ENCODE assay signal across 8 mouse cellular contexts in the genomic region with DNA sequence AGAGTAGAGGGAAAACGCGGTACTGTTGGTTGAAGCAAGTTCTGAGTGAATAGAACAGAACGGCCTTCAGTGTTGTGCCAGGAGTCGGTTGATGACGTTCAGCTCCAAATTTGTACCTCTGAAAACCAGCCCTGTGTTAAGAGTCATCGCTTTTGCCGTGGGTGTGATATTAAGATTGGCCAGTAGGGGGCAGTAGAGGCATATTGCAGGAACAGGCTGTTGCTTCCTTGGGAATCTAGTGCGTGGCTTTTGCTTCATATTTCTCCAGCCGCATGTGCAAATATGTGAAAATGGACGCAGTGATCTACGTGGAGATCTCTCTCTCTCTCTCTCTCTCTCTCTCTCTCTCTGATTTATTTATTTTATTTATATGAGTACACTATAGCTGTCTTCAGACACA. TPM values are rescaled to one million over a fixed set of nuclear protein-coding genes. Genes with fewer than 3 reads are reported as not detected.
DNase-seq lines count a peak whose midpoint lies in the region; ATAC-seq and TF ChIP-seq lines count a peak whose summit lies in the region.

No protein-coding gene starts in this region.

- H3K27ac ChIP-seq in bone marrow, adult 2 months (ENCODE audit: control insufficient read depth, insufficient read depth, low read depth, low read length, poor library complexity), result no peak overlapping the region
- H3K27ac ChIP-seq in embryonic facial prominence, embryonic 14.5 days (replicated peaks; ENCODE audit: low read depth, low read length), result no peak overlapping the region
- H3K27ac ChIP-seq in heart, embryonic 12.5 days (ENCODE audit: poor library complexity, severe bottlenecking), result no peak overlapping the region

- H3K4me3 ChIP-seq in G1E (ENCODE audit: low read depth, low read length), result no peak overlapping the region
- no peak overlapping the region for H3K4me3 ChIP-seq in bone marrow, adult 2 months (replicated peaks; ENCODE audit: control insufficient read depth, low read depth, low read length)
- no peak overlapping the region for H3K4me3 ChIP-seq in embryonic facial prominence, embryonic 14.5 days (ENCODE audit: low read depth, low read length)
- no peak overlapping the region for H3K4me3 ChIP-seq in heart, embryonic 12.5 days
- peak overlapping the region; percentile 59 for H3K4me3 ChIP-seq in megakaryocyte, embryonic 14.5 days (replicated peaks)

- ATAC-seq in G1E (ENCODE audit: extremely low read depth, insufficient number of reproducible peaks, low FRiP score, poor library complexity, severe bottlenecking), result no peak
- no peak; the same call in 1 of the 2 replicates for ATAC-seq in embryonic facial prominence, embryonic 14.5 days (ENCODE audit: low read depth)
- ATAC-seq in heart, embryonic 12.5 days (ENCODE audit: insufficient number of reproducible peaks, low FRiP score), result no peak
- ATAC-seq in erythroid progenitor cell, adult 5-6 weeks (replicated peaks; ENCODE audit: low FRiP score, poor library complexity, severe bottlenecking), result no peak

- peak; percentile 90 for TF ChIP-seq CTCF in G1E (IDR thresholded peaks at IDR 0.05; ENCODE audit: low read depth, low read length)
- peak; percentile 76 for TF ChIP-seq CTCF in bone marrow, adult 2 months (IDR thresholded peaks at IDR 0.05; ENCODE audit: control insufficient read depth, insufficient read depth, low read length)

- peaks cover 37% of the 10 kb centered on the region for H3K4me1 ChIP-seq in G1E (ENCODE audit: insufficient read depth, low read depth, low read length)
- H3K4me1 ChIP-seq in bone marrow, adult 2 months (ENCODE audit: control insufficient read depth, insufficient read depth, low read length), result peaks cover 2% of the 10 kb centered on the region; the same call in 1 of the 2 replicates
- peaks cover 7% of the 10 kb centered on the region for H3K4me1 ChIP-seq in embryonic facial prominence, embryonic 14.5 days (ENCODE audit: control insufficient read depth, insufficient read depth, low read length)
- peaks cover 18% of the 10 kb centered on the region for H3K4me1 ChIP-seq in heart, embryonic 12.5 days (replicated peaks)
- H3K4me1 ChIP-seq in megakaryocyte, embryonic 14.5 days, result peaks cover 40% of the 10 kb centered on the region

- WGBS in bone marrow, adult 2 months, result 1% methylated on average over 11 of the region's 11 CpGs
- 12% methylated on average over 11 of the region's 11 CpGs for WGBS in embryonic facial prominence, embryonic 14.5 days
- WGBS in heart, embryonic 12.5 days, result 7% methylated on average over 11 of the region's 11 CpGs

- peak; percentile 36 for DNase-seq in G1E (ENCODE audit: low spot score)
- DNase-seq in embryonic facial prominence, embryonic 14.5 days (ENCODE audit: low spot score), result peak; percentile 84
- DNase-seq in layer of hippocampus, adult 9-11 months, result peak; percentile 92
- peak; percentile 93 for DNase-seq in right cerebral cortex, postnatal 4 days

- peaks cover 7% of the 10 kb centered on the region; the same call in 1 of the 2 replicates for H3K27me3 ChIP-seq in G1E (ENCODE audit: insufficient read depth, low read length)
- H3K27me3 ChIP-seq in embryonic facial prominence, embryonic 14.5 days (replicated peaks; ENCODE audit: control insufficient read depth, insufficient read depth, low read length), result no peaks in the 10 kb centered on the region
- H3K27me3 ChIP-seq in heart, embryonic 12.5 days (replicated peaks), result no peaks in the 10 kb centered on the region
- no peaks in the 10 kb centered on the region for H3K27me3 ChIP-seq in megakaryocyte, embryonic 14.5 days (replicated peaks)

- no peaks in the 10 kb centered on the region for H3K36me3 ChIP-seq in G1E (replicated peaks)
- no peaks in the 10 kb centered on the region for H3K36me3 ChIP-seq in embryonic facial prominence, embryonic 14.5 days (ENCODE audit: control insufficient read depth, insufficient read depth, low read length)
- H3K36me3 ChIP-seq in heart, embryonic 12.5 days, result no peaks in the 10 kb centered on the region
- H3K36me3 ChIP-seq in megakaryocyte, embryonic 14.5 days (replicated peaks; ENCODE audit: low read length), result no peaks in the 10 kb centered on the region

- H3K9ac ChIP-seq in embryonic facial prominence, embryonic 14.5 days (ENCODE audit: low read depth, low read length), result no peak overlapping the region
- no peak overlapping the region for H3K9ac ChIP-seq in heart, embryonic 12.5 days

- H3K4me2 ChIP-seq in embryonic facial prominence, embryonic 14.5 days (ENCODE audit: low read depth, low read length), result peak overlapping the region; percentile 28
- H3K4me2 ChIP-seq in heart, embryonic 12.5 days, result peak overlapping the region; percentile 32; the same call in 1 of the 2 replicates

- H3K9me3 ChIP-seq in G1E (replicated peaks), result no peaks in the 10 kb centered on the region
- H3K9me3 ChIP-seq in embryonic facial prominence, embryonic 14.5 days (ENCODE audit: control insufficient read depth, low read length), result no peaks in the 10 kb centered on the region
- no peaks in the 10 kb centered on the region for H3K9me3 ChIP-seq in heart, embryonic 12.5 days (replicated peaks)
- H3K9me3 ChIP-seq in megakaryocyte, embryonic 14.5 days, result no peaks in the 10 kb centered on the region

- TF ChIP-seq POLR2A in bone marrow, adult 2 months (IDR thresholded peaks at IDR 0.05; ENCODE audit: borderline replicate concordance, control insufficient read depth, low read depth, low read length), result no peak

RNA-seq across cellular contexts. Expression of a gene that starts 2.1 kb away (rescaled TPM):
- total RNA-seq in G1E (2014; fragmentation: Nextera tagmentation) (not detected in 2 replicates), G1E (2017) (0.11 TPM in 1 of 2 replicates, not detected in the other)
- not detected in 2 replicates for polyA plus RNA-seq in G1E (2012)
- 4.0 and 8.4 TPM in 2 replicates for polyA plus RNA-seq in bone marrow, adult 2 months (2011; ENCODE audit: insufficient read depth, insufficient read length, low replicate concordance, missing spikeins)
- 4.9 and 5.7 TPM in 2 replicates for polyA plus RNA-seq in embryonic facial prominence, embryonic 14.5 days (2014; fragmentation: Nextera tagmentation; extraction: Ambion mirVana)
- 0.91 and 1.2 TPM in 2 replicates for polyA plus RNA-seq in heart, embryonic 12.5 days (2016; fragmentation: Nextera tagmentation; extraction: Ambion mirVana)
- polyA plus RNA-seq in megakaryocyte, embryonic 14.5 days (2012; ENCODE audit: insufficient read depth, low replicate concordance), result 0.72 TPM in 1 of 2 replicates, not detected in the other
- total RNA-seq in erythroid progenitor cell, adult 5-6 weeks (2015; ENCODE audit: low replicate concordance), result 8.3 and 10.9 TPM in 2 replicates
- 4.1 and 5.9 TPM in 2 replicates for total RNA-seq in erythroid progenitor cell, adult 5-6 weeks (2017; ENCODE audit: low replicate concordance)

RNA-seq across cellular contexts. Expression of a gene that starts 2.2 kb away (rescaled TPM):
- total RNA-seq in G1E (2014; fragmentation: Nextera tagmentation) (50.8 and 63.6 TPM in 2 replicates), G1E (2017) (34.3 and 41.0 TPM in 2 replicates)
- polyA plus RNA-seq in G1E (2012), result 2.4 and 2.7 TPM in 2 replicates
- 6.1 and 12.9 TPM in 2 replicates for polyA plus RNA-seq in bone marrow, adult 2 months (2011; ENCODE audit: insufficient read depth, insufficient read length, low replicate concordance, missing spikeins)
- 9.2 and 9.4 TPM in 2 replicates for polyA plus RNA-seq in embryonic facial prominence, embryonic 14.5 days (2014; fragmentation: Nextera tagmentation; extraction: Ambion mirVana)
- polyA plus RNA-seq in heart, embryonic 12.5 days (2016; fragmentation: Nextera tagmentation; extraction: Ambion mirVana), result 11.2 and 12.8 TPM in 2 replicates
- polyA plus RNA-seq in megakaryocyte, embryonic 14.5 days (2012; ENCODE audit: insufficient read depth, low replicate concordance), result 0.57 TPM in 1 of 2 replicates, not detected in the other
- 10.1 TPM in 2 replicates for total RNA-seq in erythroid progenitor cell, adult 5-6 weeks (2015; ENCODE audit: low replicate concordance)
- 5.9 and 11.0 TPM in 2 replicates for total RNA-seq in erythroid progenitor cell, adult 5-6 weeks (2017; ENCODE audit: low replicate concordance)

Comparison
In these comparisons a context has a peak if more than half of its experiments do, and no peak if none do; other contexts are left out.
1. DNase-seq: peak in every context shown above with its lines; median percentile 93 in right cerebral cortex, postnatal 4 days; 92 in layer of hippocampus, adult 9-11 months; 84 in embryonic facial prominence, embryonic 14.5 days; 36 in G1E.